Mouse (Mus musculus) heart, embryonic 14.5 days (tissue): Measurements from ENCODE around the gene Celsr1. TPM values are rescaled to one million over a fixed set of nuclear protein-coding genes. Genes with fewer than 3 reads are reported as not detected.

Source experiments
- ATAC-seq: fragments of 200-750 bp; cut with Nextera tagmentation; 2 replicates; pipeline ENCODE4 v1.8.0; 2017; ENCODE audit warnings: low read depth, moderate TSS enrichment; ENCODE audit not compliant: insufficient number of reproducible peaks, insufficient read depth, low FRiP score
- H3K27ac ChIP-seq, 2 experiments: fragments of 200-500 bp in 1 of 2; fragments of 300-500 bp in 1 of 2; sonication (generic) in 1 of 2; replicated peaks in 1 of 2; 2 replicates each; pipeline ENCODE4 v1.5.1; 2012 to 2014; ENCODE audit warnings: low read depth in 2 of 2, low read length in 2 of 2, control low read depth in 1 of 2, mild to moderate bottlenecking in 1 of 2, mixed read lengths in 1 of 2; ENCODE audit not compliant: control insufficient read depth in 1 of 2, insufficient read depth in 1 of 2
- H3K27me3 ChIP-seq: fragments of 300-500 bp; sonication (generic); 2 replicates; pipeline ENCODE4 v1.6.1; 2014; ENCODE audit warnings: mild to moderate bottlenecking, low read length, control low read depth; ENCODE audit not compliant: control insufficient read depth, insufficient read depth
- H3K36me3 ChIP-seq: fragments of 300-500 bp; sonication (generic); 2 replicates; pipeline ENCODE4 v1.6.1; 2014; ENCODE audit warnings: mild to moderate bottlenecking, control low read depth, low read length, mixed read lengths; ENCODE audit not compliant: control insufficient read depth, insufficient read depth
- H3K4me1 ChIP-seq, 2 experiments: fragments of 200-500 bp in 1 of 2; fragments of 300-500 bp in 1 of 2; sonication (generic) in 1 of 2; 2 replicates each; pipeline ENCODE4 v1.6.1; 2012 to 2014; ENCODE audit warnings: low read length in 2 of 2, control low read depth in 1 of 2, mixed read lengths in 1 of 2; ENCODE audit not compliant: control insufficient read depth in 2 of 2, insufficient read depth in 2 of 2
- H3K4me2 ChIP-seq: fragments of 300-500 bp; sonication (generic); 2 replicates; pipeline ENCODE4 v1.6.1; 2014; ENCODE audit warnings: mild to moderate bottlenecking, low read length
- H3K4me3 ChIP-seq, 2 experiments: fragments of 200-500 bp in 1 of 2; fragments of 300-500 bp in 1 of 2; sonication (generic) in 1 of 2; 2 replicates each; pipeline ENCODE4 v1.5.1; 2012 to 2014; ENCODE audit warnings: low read length in 2 of 2, mild to moderate bottlenecking in 2 of 2, control low read depth in 1 of 2, low read depth in 1 of 2, moderate library complexity in 1 of 2; ENCODE audit not compliant: control insufficient read depth in 1 of 2, insufficient read depth in 1 of 2
- H3K9ac ChIP-seq: fragments of 300-500 bp; sonication (generic); 2 replicates; pipeline ENCODE4 v1.6.1; 2014; ENCODE audit warnings: mild to moderate bottlenecking, low read length
- H3K9me3 ChIP-seq: fragments of 300-500 bp; sonication (generic); 2 replicates; pipeline ENCODE4 v1.6.1; 2016; ENCODE audit warnings: low read length, control low read depth; ENCODE audit not compliant: control insufficient read depth
- WGBS: fragments of 180-500 bp; shearing (Covaris S2); extraction: QIAGEN DNeasy Blood & Tissue Kit; methylation state at CpG from one replicate; pipeline ENCODE4 v1.1.7; 2014; 5-methylcytosine and 5-hydroxymethylcytosine counted together
- polyA plus RNA-seq: library from polyadenylated mRNA; unstranded; fragments of >200 nt; fragmentation: Nextera tagmentation; extraction: Ambion mirVana; gene quantifications from 2 replicates; pipeline ENCODE4 v1.2.1, GENCODE M21; 2014

Gene Celsr1
- polyA plus RNA-seq, 1 experiment from 2014 or later, result 3.1 TPM

DNA sequence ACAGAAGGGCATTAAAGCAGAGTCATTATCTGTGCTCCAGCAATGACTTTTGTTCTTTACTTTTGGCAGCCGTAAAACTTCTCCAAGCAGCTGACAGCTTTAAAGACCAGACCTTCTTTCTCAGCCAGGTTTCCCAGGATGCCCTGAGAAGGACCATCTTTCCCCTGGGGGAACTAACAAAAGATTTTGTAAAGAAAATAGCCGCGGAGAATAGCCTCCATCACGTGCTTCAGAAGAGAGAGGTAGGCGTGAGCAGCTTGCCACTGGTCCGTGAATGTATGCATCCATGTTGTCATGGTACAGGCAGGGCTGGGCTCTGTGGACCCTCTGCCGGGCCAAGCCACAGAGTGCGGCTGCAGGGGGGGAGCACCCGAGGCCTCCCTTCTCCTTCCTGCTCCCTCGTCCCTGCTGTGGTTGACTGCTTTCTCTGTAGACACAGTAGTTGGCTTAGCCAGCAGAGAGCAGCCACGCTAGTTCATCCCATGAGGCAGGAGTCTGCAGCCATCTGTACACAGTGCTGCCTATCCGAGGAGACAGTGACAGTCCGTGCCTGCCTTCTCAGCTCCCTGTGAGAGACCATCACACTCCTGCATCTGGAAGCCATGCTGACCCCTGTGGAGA is 141.0 kb downstream of the Celsr1 start:
- H3K9ac ChIP-seq, result no peak overlapping the region
- H3K27me3 ChIP-seq, result no peaks in the 10 kb centered on the region
- no peak for ATAC-seq
- H3K27ac ChIP-seq, result 0 out of 4 replicates have a peak overlapping the region, but pooled peaks of 1 of the 2 experiments have one; percentile 14
- no peak overlapping the region for H3K4me3 ChIP-seq
- no peak overlapping the region for H3K4me2 ChIP-seq
- no peaks in the 10 kb centered on the region for H3K9me3 ChIP-seq
- peaks cover 4 to 6% of the 10 kb centered on the region in 2 experiments; a peak in 2 of 4 replicates for H3K4me1 ChIP-seq
- peaks cover 96% of the 10 kb centered on the region for H3K36me3 ChIP-seq
- WGBS, result 79% methylated on average over 13 of the region's 13 CpGs

DNA sequence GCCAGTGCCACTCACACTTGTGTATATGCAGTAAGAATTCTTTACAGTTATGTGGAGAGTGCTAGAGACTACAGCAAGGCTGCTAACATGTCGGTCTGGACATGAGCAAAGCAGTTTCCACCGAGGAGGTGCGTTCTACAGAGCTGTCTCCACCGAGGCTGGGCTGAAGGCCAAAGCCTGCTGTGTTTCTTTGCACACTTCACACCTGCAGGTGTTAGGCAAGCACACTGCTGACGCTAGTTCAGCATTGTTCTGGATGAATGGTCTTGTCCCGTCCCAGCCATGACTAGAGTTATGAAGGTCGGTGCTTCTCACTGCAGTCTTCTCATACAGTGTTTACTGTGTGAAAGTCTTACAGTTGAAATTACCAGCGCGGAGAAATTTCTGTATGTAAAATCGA is 141.6 kb downstream of the Celsr1 start:
- Histone ChIP-seq H3K36me3 (peaks cover 90% of the 10 kb centered on the region), H3K27ac (peak overlapping the region in 1 of 2 experiments; percentile 20; a peak in 1 of 4 replicates), H3K4me3 (no peak overlapping the region), H3K27me3 (no peaks in the 10 kb centered on the region), H3K4me1 (peaks cover 4 to 6% of the 10 kb centered on the region in 2 experiments; a peak in 2 of 4 replicates), H3K9me3 (no peaks in the 10 kb centered on the region), H3K4me2 (no peak overlapping the region), H3K9ac (no peak overlapping the region)
- ATAC-seq, result no peak
- WGBS, result 63% methylated on average over 10 of the region's 10 CpGs

GRCm38 (mm10) chr15:85889235-85889634 is 144.3 kb downstream of the Celsr1 start:
- Histone ChIP-seq H3K4me1 (peaks cover 4 to 6% of the 10 kb centered on the region in 2 experiments; a peak in 2 of 4 replicates), H3K27me3 (no peaks in the 10 kb centered on the region), H3K4me3 (no peak overlapping the region), H3K4me2 (no peak overlapping the region), H3K9me3 (no peaks in the 10 kb centered on the region), H3K9ac (no peak overlapping the region), H3K36me3 (peaks cover 89% of the 10 kb centered on the region), H3K27ac (no peak overlapping the region)
- WGBS, result 78% methylated on average over 4 of the region's 4 CpGs
- no peak for ATAC-seq

GRCm38 (mm10) chr15:85885606-85886005 is 148.0 kb downstream of the Celsr1 start:
- no peak overlapping the region for H3K9ac ChIP-seq
- H3K27ac ChIP-seq, result no peak overlapping the region
- no peak overlapping the region for H3K4me2 ChIP-seq
- H3K27me3 ChIP-seq, result no peaks in the 10 kb centered on the region
- H3K9me3 ChIP-seq, result no peaks in the 10 kb centered on the region
- WGBS, result 77% methylated on average over 5 of the region's 5 CpGs
- no peak for ATAC-seq
- H3K4me3 ChIP-seq, result no peak overlapping the region
- peaks cover 73% of the 10 kb centered on the region for H3K36me3 ChIP-seq
- no peaks in the 10 kb centered on the region for H3K4me1 ChIP-seq

GRCm38 (mm10) chr15:85879498-85879895 is 154.1 kb downstream of the Celsr1 start:
- peak overlapping the region; percentile 74 to 75 for H3K4me3 ChIP-seq
- H3K36me3 ChIP-seq, result peaks cover 51% of the 10 kb centered on the region
- peak overlapping the region; percentile 94 for H3K9ac ChIP-seq
- under 1% methylated on average over 18 of the region's 18 CpGs for WGBS
- no peaks in the 10 kb centered on the region for H3K27me3 ChIP-seq
- no peaks in the 10 kb centered on the region for H3K9me3 ChIP-seq
- H3K27ac ChIP-seq, result peak overlapping the region; percentile 71 to 90
- peaks cover 3 to 8% of the 10 kb centered on the region in 2 experiments; a peak in 3 of 4 replicates for H3K4me1 ChIP-seq
- peak overlapping the region; percentile 83 for H3K4me2 ChIP-seq
- ATAC-seq, result peak; percentile 4; the same call in 1 of the 2 replicates

DNA sequence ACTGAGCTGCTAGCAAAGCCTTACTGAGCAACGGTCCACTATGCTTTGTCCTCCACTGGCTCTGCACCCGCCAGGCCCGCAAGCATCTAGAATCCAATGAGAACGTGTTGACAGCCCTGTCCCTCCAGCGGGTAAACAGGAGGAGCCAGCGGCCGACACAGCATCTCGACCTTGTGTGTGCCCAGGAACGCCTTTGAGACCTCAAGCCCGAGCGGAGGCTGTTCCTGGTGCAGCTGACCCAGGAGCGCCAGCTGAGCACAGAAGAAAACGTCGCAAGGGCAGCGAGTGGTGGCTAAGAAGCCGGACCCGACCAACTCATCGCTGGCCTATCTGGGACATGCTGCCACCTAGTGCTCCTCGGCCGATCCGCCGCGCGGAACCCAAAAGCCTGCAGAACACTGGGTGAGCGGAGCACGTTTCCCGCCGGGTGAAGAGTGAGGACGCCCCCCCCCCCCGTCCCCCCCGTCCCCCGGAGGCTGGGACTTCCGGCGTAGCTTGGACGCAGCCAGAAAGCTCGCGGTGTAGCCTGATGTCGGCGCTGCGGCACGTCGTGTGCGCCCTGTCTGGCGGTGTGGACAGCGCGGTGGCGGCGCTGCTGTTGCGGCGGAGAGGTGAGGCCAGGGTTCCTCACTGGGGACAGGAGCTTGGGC is 154.6 kb downstream of the Celsr1 start, which contains the start of gene Trmu:
TSS of gene Trmu (plus strand) at position 465 of the 650 bp plus-strand sequence.
- peaks cover 51% of the 10 kb centered on the region for H3K36me3 ChIP-seq
- peak; percentile 89 for ATAC-seq
- under 1% methylated on average over 45 of the region's 50 CpGs for WGBS

GRCm38 (mm10) chr15:85877336-85877735 is 156.2 kb downstream of the Celsr1 start:
- peaks cover 51% of the 10 kb centered on the region for H3K36me3 ChIP-seq
- ATAC-seq, result no peak
- no peak overlapping the region for H3K4me3 ChIP-seq
- no peaks in the 10 kb centered on the region for H3K9me3 ChIP-seq
- H3K9ac ChIP-seq, result no peak overlapping the region
- peaks cover 3 to 8% of the 10 kb centered on the region in 2 experiments; a peak in 3 of 4 replicates for H3K4me1 ChIP-seq
- no peaks in the 10 kb centered on the region for H3K27me3 ChIP-seq
- WGBS, result 93% methylated on average over 7 of the region's 7 CpGs
- H3K27ac ChIP-seq, result no peak overlapping the region
- no peak overlapping the region for H3K4me2 ChIP-seq

More for the DNA sequence above, 154.6 kb downstream of the Celsr1 start, which contains the start of gene Trmu:
- Histone ChIP-seq H3K4me2 (peak within 1 kb of the TSS; percentile 83), H3K9ac (peak within 1 kb of the TSS; percentile 94), H3K4me3 (peak within 1 kb of the TSS; percentile 74 to 75), H3K27ac (peak within 1 kb of the TSS; percentile 83 to 90), H3K4me1 (peaks cover 3 to 8% of the 10 kb centered on the region in 2 experiments; a peak in 3 of 4 replicates), H3K9me3 (no peaks in the 10 kb centered on the region), H3K27me3 (no peaks in the 10 kb centered on the region)
